Mouse (Mus musculus): ENCODE measurements around the gene Umodl1. TPM values are rescaled to one million over a fixed set of nuclear protein-coding genes. Genes with fewer than 3 reads are reported as not detected.

The Umodl1 gene
- polyA plus RNA-seq, 1 experiment from 2014 or later: 0.09 TPM

- WGBS: 84% methylated on average over 8 of the region's 8 CpGs
These were observed 66.8 kb downstream of the Umodl1 start for GRCm38 (mm10) chr17:31021276-31021675.

GRCm38 (mm10) chr17:31024125-31024781 is 69.8 kb downstream of the Umodl1 start:
- Histone ChIP-seq H3K36me3 (ENCODE audit: insufficient read depth, low read length) (no peaks in the 10 kb centered on the region), H3K27me3 (ENCODE audit: insufficient read depth, low read length) (no peaks in the 10 kb centered on the region), H3K4me3 (replicated peaks; ENCODE audit: low read depth, low read length) (no peak overlapping the region), H3K4me2 (ENCODE audit: low read length) (no peak overlapping the region), H3K9me3 (replicated peaks; ENCODE audit: low read length) (no peaks in the 10 kb centered on the region), H3K27ac (no peak overlapping the region), H3K9ac (ENCODE audit: low read depth, low read length) (no peak overlapping the region), H3K4me1 (replicated peaks; ENCODE audit: insufficient read depth, low read length) (no peaks in the 10 kb centered on the region)
- no peak for TF ChIP-seq CTCF (IDR thresholded peaks at IDR 0.05; ENCODE audit: low read depth)
- 55% methylated on average over 7 of the region's 7 CpGs for WGBS
- DNase-seq (ENCODE audit: low spot score) (no peak), ATAC-seq (replicated peaks; ENCODE audit: low FRiP score, low read depth) (no peak)

More at GRCm38 (mm10) chr17:31021276-31021675, 66.8 kb downstream of the Umodl1 start:
- no peaks in the 10 kb centered on the region for H3K36me3 ChIP-seq (ENCODE audit: insufficient read depth, low read length)
- no peak for DNase-seq (ENCODE audit: low spot score)
- no peak overlapping the region for H3K9ac ChIP-seq (ENCODE audit: low read depth, low read length)
- no peaks in the 10 kb centered on the region for H3K4me1 ChIP-seq (replicated peaks; ENCODE audit: insufficient read depth, low read length)
- TF ChIP-seq CTCF (IDR thresholded peaks at IDR 0.05; ENCODE audit: low read depth): no peak
- no peak overlapping the region for H3K4me3 ChIP-seq (replicated peaks; ENCODE audit: low read depth, low read length)
- H3K9me3 ChIP-seq (replicated peaks; ENCODE audit: low read length): no peaks in the 10 kb centered on the region
- no peak for ATAC-seq (replicated peaks; ENCODE audit: low FRiP score, low read depth)
- H3K27me3 ChIP-seq (ENCODE audit: insufficient read depth, low read length): no peaks in the 10 kb centered on the region
- no peak overlapping the region for H3K27ac ChIP-seq
- no peak overlapping the region for H3K4me2 ChIP-seq (ENCODE audit: low read length)

- Histone ChIP-seq H3K36me3 (ENCODE audit: insufficient read depth, low read length) (no peaks in the 10 kb centered on the region), H3K9me3 (replicated peaks; ENCODE audit: low read length) (no peaks in the 10 kb centered on the region), H3K27ac (no peak overlapping the region), H3K4me2 (ENCODE audit: low read length) (no peak overlapping the region), H3K27me3 (ENCODE audit: insufficient read depth, low read length) (no peaks in the 10 kb centered on the region), H3K4me3 (replicated peaks; ENCODE audit: low read depth, low read length) (no peak overlapping the region), H3K4me1 (replicated peaks; ENCODE audit: insufficient read depth, low read length) (no peaks in the 10 kb centered on the region), H3K9ac (ENCODE audit: low read depth, low read length) (no peak overlapping the region)
- 56% methylated on average over 5 of the region's 5 CpGs for WGBS
- no peak for ATAC-seq (replicated peaks; ENCODE audit: low FRiP score, low read depth)
- no peak for TF ChIP-seq CTCF (IDR thresholded peaks at IDR 0.05; ENCODE audit: low read depth)
- no peak for DNase-seq (ENCODE audit: low spot score)
These were observed 70.3 kb downstream of the Umodl1 start for GRCm38 (mm10) chr17:31024782-31025125.

- DNase-seq (ENCODE audit: low spot score) (no peak), ATAC-seq (replicated peaks; ENCODE audit: low FRiP score, low read depth) (no peak)
- Histone ChIP-seq H3K27me3 (ENCODE audit: insufficient read depth, low read length) (no peaks in the 10 kb centered on the region), H3K4me3 (replicated peaks; ENCODE audit: low read depth, low read length) (no peak overlapping the region), H3K4me2 (ENCODE audit: low read length) (no peak overlapping the region), H3K27ac (no peak overlapping the region), H3K4me1 (replicated peaks; ENCODE audit: insufficient read depth, low read length) (no peaks in the 10 kb centered on the region), H3K36me3 (ENCODE audit: insufficient read depth, low read length) (no peaks in the 10 kb centered on the region), H3K9ac (ENCODE audit: low read depth, low read length) (no peak overlapping the region), H3K9me3 (replicated peaks; ENCODE audit: low read length) (no peaks in the 10 kb centered on the region)
- 84% methylated on average over 6 of the region's 6 CpGs for WGBS
- TF ChIP-seq CTCF (IDR thresholded peaks at IDR 0.05; ENCODE audit: low read depth): no peak
These were observed 72.5 kb downstream of the Umodl1 start for GRCm38 (mm10) chr17:31026986-31027385.

DNA sequence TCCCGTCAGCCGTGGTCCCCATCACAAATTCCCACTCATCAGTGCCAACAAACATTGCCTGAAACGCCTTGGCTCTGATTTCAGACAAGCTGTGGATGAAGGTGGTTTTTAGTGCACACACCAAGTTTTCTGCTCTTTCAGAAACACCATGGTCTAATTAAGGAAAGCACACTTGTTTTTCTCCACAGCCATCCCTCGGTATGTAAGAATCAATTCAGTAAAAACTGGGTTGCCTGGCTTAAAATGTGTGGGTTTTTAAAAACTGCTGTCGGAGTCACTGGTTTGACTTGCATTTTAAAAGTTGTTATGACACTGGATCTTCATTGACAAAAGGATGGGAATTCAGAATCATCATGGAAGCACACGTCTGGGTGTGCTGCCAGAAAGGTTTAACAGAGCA is 73.3 kb downstream of the Umodl1 start:
- Histone ChIP-seq H3K9me3 (replicated peaks; ENCODE audit: low read length) (no peaks in the 10 kb centered on the region), H3K4me3 (replicated peaks; ENCODE audit: low read depth, low read length) (no peak overlapping the region), H3K4me1 (replicated peaks; ENCODE audit: insufficient read depth, low read length) (no peaks in the 10 kb centered on the region), H3K36me3 (ENCODE audit: insufficient read depth, low read length) (no peaks in the 10 kb centered on the region), H3K9ac (ENCODE audit: low read depth, low read length) (no peak overlapping the region), H3K4me2 (ENCODE audit: low read length) (no peak overlapping the region), H3K27me3 (ENCODE audit: insufficient read depth, low read length) (no peaks in the 10 kb centered on the region), H3K27ac (no peak overlapping the region)
- ATAC-seq (replicated peaks; ENCODE audit: low FRiP score, low read depth) (no peak), DNase-seq (ENCODE audit: low spot score) (no peak)
- WGBS: 88% methylated on average over 6 of the region's 6 CpGs
- no peak for TF ChIP-seq CTCF (IDR thresholded peaks at IDR 0.05; ENCODE audit: low read depth)

- DNase-seq (ENCODE audit: low spot score) (no peak), ATAC-seq (replicated peaks; ENCODE audit: low FRiP score, low read depth) (no peak)
- no peak overlapping the region for H3K4me2 ChIP-seq (ENCODE audit: low read length)
- H3K4me1 ChIP-seq (replicated peaks; ENCODE audit: insufficient read depth, low read length): no peaks in the 10 kb centered on the region
- H3K9ac ChIP-seq (ENCODE audit: low read depth, low read length): no peak overlapping the region
- TF ChIP-seq CTCF (IDR thresholded peaks at IDR 0.05; ENCODE audit: low read depth): no peak
- H3K9me3 ChIP-seq (replicated peaks; ENCODE audit: low read length): no peaks in the 10 kb centered on the region
- no peaks in the 10 kb centered on the region for H3K27me3 ChIP-seq (ENCODE audit: insufficient read depth, low read length)
- no peak overlapping the region for H3K4me3 ChIP-seq (replicated peaks; ENCODE audit: low read depth, low read length)
- H3K27ac ChIP-seq: no peak overlapping the region
- H3K36me3 ChIP-seq (ENCODE audit: insufficient read depth, low read length): no peaks in the 10 kb centered on the region
- WGBS: 65% methylated on average over 9 of the region's 9 CpGs
These were observed 74.5 kb downstream of the Umodl1 start for GRCm38 (mm10) chr17:31028821-31029370.

- Histone ChIP-seq H3K4me3 (replicated peaks; ENCODE audit: low read depth, low read length) (no peak overlapping the region), H3K27me3 (ENCODE audit: insufficient read depth, low read length) (no peaks in the 10 kb centered on the region), H3K4me2 (ENCODE audit: low read length) (no peak overlapping the region), H3K36me3 (ENCODE audit: insufficient read depth, low read length) (no peaks in the 10 kb centered on the region), H3K9me3 (replicated peaks; ENCODE audit: low read length) (no peaks in the 10 kb centered on the region), H3K27ac (no peak overlapping the region), H3K4me1 (replicated peaks; ENCODE audit: insufficient read depth, low read length) (no peaks in the 10 kb centered on the region), H3K9ac (ENCODE audit: low read depth, low read length) (no peak overlapping the region)
- no peak for TF ChIP-seq CTCF (IDR thresholded peaks at IDR 0.05; ENCODE audit: low read depth)
- ATAC-seq (replicated peaks; ENCODE audit: low FRiP score, low read depth): no peak
- WGBS: 78% methylated on average over 4 of the region's 4 CpGs
- no peak for DNase-seq (ENCODE audit: low spot score)
These were observed 75.0 kb downstream of the Umodl1 start for GRCm38 (mm10) chr17:31029407-31029806.

Data from kidney, postnatal 0 days (tissue).